ENCODE assay signal across 17 mouse cellular contexts in genomic region chr2:129214774-129215173, GRCm38 (mm10). TPM values are rescaled to one million over a fixed set of nuclear protein-coding genes. Genes with fewer than 3 reads are reported as not detected.
DNase-seq lines count a peak whose midpoint lies in the region; ATAC-seq lines count a peak whose summit lies in the region.
"Had no signal": no experiment of that assay in that cellular context is flagged by ENCODE, and none has a peak within 500 bp of the region (broad histone marks: within the 10 kb centered on the region; RNA-seq: fewer than 3 reads in every experiment).

No protein-coding gene starts in this region.

- H3K4me1 ChIP-seq in heart, embryonic 11.5 days (ENCODE audit: control insufficient read depth, insufficient read depth, low read length), result no peaks in the 10 kb centered on the region
- peaks cover 61% of the 10 kb centered on the region for H3K4me1 ChIP-seq in liver, embryonic 15.5 days (replicated peaks)
- H3K4me1 ChIP-seq: forebrain, embryonic 15.5 days; midbrain, embryonic 15.5 days had no signal

- no peaks in the 10 kb centered on the region for H3K9me3 ChIP-seq in heart, embryonic 11.5 days (replicated peaks; ENCODE audit: control insufficient read depth, low read length)
- H3K9me3 ChIP-seq in liver, embryonic 15.5 days (replicated peaks), result no peaks in the 10 kb centered on the region
- H3K9me3 ChIP-seq: forebrain, embryonic 15.5 days; midbrain, embryonic 15.5 days had no signal

- 85% methylated on average over 5 of the region's 5 CpGs for WGBS in heart, embryonic 11.5 days (ENCODE audit: insufficient replicate concordance)
- 28% methylated on average over 5 of the region's 5 CpGs for WGBS in liver, embryonic 15.5 days (ENCODE audit: insufficient replicate concordance)

- no peak for DNase-seq in heart, adult 8-10 months (ENCODE audit: low spot score)
- peak; percentile 46 for DNase-seq in 416B (ENCODE audit: low read depth)
- no peak for DNase-seq in cerebellum, postnatal 10 days
- DNase-seq in right cerebral cortex, postnatal 14 days, result no peak
- no peak for DNase-seq in adrenal gland, postnatal 10 days
- DNase-seq: cerebellum, adult 9-11 months; heart, postnatal 14 days; kidney, adult 2 months; retina, postnatal 1 day had no signal

- peaks cover 14% of the 10 kb centered on the region for H3K36me3 ChIP-seq in heart, embryonic 11.5 days (ENCODE audit: control insufficient read depth, insufficient read depth, low read length)
- peaks cover 37% of the 10 kb centered on the region for H3K36me3 ChIP-seq in liver, embryonic 15.5 days (replicated peaks)

- no peak overlapping the region for H3K9ac ChIP-seq in heart, embryonic 11.5 days (ENCODE audit: low read depth, low read length)
- no peak overlapping the region for H3K9ac ChIP-seq in liver, embryonic 15.5 days
- H3K9ac ChIP-seq: forebrain, embryonic 15.5 days; midbrain, embryonic 15.5 days had no signal

- no peak overlapping the region for H3K4me2 ChIP-seq in heart, embryonic 11.5 days
- H3K4me2 ChIP-seq in liver, embryonic 15.5 days, result peak overlapping the region; percentile 18; the same call in 1 of the 2 replicates
- H3K4me2 ChIP-seq: forebrain, embryonic 15.5 days; midbrain, embryonic 15.5 days had no signal

- H3K4me3 ChIP-seq in heart, embryonic 11.5 days (ENCODE audit: low read depth, low read length), result no peak overlapping the region
- no peak overlapping the region for H3K4me3 ChIP-seq in liver, embryonic 15.5 days (replicated peaks)
- H3K4me3 ChIP-seq: forebrain, embryonic 15.5 days; left cerebral cortex, adult 2 months; midbrain, embryonic 15.5 days had no signal

- peak; percentile 90 for ATAC-seq in heart, embryonic 11.5 days (replicated peaks; ENCODE audit: insufficient number of reproducible peaks, low FRiP score, low TSS enrichment)
- ATAC-seq in erythroblast, adult 5-6 weeks (replicated peaks; ENCODE audit: low FRiP score, poor library complexity, severe bottlenecking), result peak; percentile 94
- peak; percentile 98 for ATAC-seq in liver, embryonic 15.5 days (ENCODE audit: insufficient read depth)
- ATAC-seq: forebrain, embryonic 15.5 days; hindbrain, embryonic 16.5 days; midbrain, embryonic 15.5 days; Patski had no signal

- H3K27me3 ChIP-seq in heart, embryonic 11.5 days (ENCODE audit: control insufficient read depth, insufficient read depth, low read length), result no peaks in the 10 kb centered on the region
- no peaks in the 10 kb centered on the region for H3K27me3 ChIP-seq in liver, embryonic 15.5 days
- H3K27me3 ChIP-seq: forebrain, embryonic 15.5 days; midbrain, embryonic 15.5 days; Patski had no signal

- no peak overlapping the region for H3K27ac ChIP-seq in heart, embryonic 11.5 days (ENCODE audit: low read depth, low read length)
- H3K27ac ChIP-seq in liver, embryonic 15.5 days (replicated peaks), result peak overlapping the region; percentile 86
- H3K27ac ChIP-seq: forebrain, embryonic 15.5 days; left cerebral cortex, adult 2 months; midbrain, embryonic 15.5 days had no signal

RNA-seq across cellular contexts. Expression of gene Slc20a1, which starts 16.2 kb away (rescaled TPM):
- 46.9 and 49.3 TPM in 2 replicates for polyA plus RNA-seq in heart, embryonic 11.5 days (2014; fragmentation: Nextera tagmentation; extraction: Ambion mirVana)
- total RNA-seq in heart, adult 8-10 months (2022), result 10 to 100 TPM in 2 of 4 experiments, 1 to 10 TPM in 2; 7.6 to 13.2 (median 10.0) TPM
- 40.5 and 44.1 TPM in 2 replicates for total RNA-seq in erythroblast, adult 5-6 weeks (2015; ENCODE audit: low replicate concordance)
- 240 and 313 TPM in 2 replicates for total RNA-seq in erythroblast, adult 5-6 weeks (2017; ENCODE audit: low replicate concordance)
- polyA plus RNA-seq in liver, embryonic 15.5 days (2015; fragmentation: Nextera tagmentation; extraction: Ambion mirVana), result 42.8 and 48.3 TPM in 2 replicates
- 10 to 100 TPM; 19.0 to 19.9 TPM for total RNA-seq in adrenal gland, postnatal 10 days (2021)
